Mouse (Mus musculus): Measurements from ENCODE around the gene Ccdc47.

GRCm38 (mm10) chr11:106157154-106157553 is 59.0 kb downstream of the Ccdc47 start:
- TF ChIP-seq MAFK (IDR thresholded peaks at IDR 0.05; ENCODE audit: insufficient read depth, low read depth, low read length) (no peak), CHD2 (IDR thresholded peaks at IDR 0.05; ENCODE audit: low read depth, low read length) (no peak), HCFC1 (IDR thresholded peaks at IDR 0.05; ENCODE audit: borderline replicate concordance, insufficient read depth, low read length) (no peak), ZNF384 (IDR thresholded peaks at IDR 0.05; ENCODE audit: low read depth, low read length) (no peak), ZC3H11A (IDR thresholded peaks at IDR 0.05; ENCODE audit: borderline replicate concordance, low read depth, low read length) (no peak)

Measured in ES-E14 (cell line).